Mouse (Mus musculus) brain, embryonic 18.5 days (tissue): Measurements from ENCODE around the gene Pex13.

Source experiments
- DNase-seq: peaks from one replicate; pipeline ENCODE4 v3.0.0-alpha.2; 2012; ENCODE audit warnings: low read depth, low spot score

The Pex13 gene

DNA sequence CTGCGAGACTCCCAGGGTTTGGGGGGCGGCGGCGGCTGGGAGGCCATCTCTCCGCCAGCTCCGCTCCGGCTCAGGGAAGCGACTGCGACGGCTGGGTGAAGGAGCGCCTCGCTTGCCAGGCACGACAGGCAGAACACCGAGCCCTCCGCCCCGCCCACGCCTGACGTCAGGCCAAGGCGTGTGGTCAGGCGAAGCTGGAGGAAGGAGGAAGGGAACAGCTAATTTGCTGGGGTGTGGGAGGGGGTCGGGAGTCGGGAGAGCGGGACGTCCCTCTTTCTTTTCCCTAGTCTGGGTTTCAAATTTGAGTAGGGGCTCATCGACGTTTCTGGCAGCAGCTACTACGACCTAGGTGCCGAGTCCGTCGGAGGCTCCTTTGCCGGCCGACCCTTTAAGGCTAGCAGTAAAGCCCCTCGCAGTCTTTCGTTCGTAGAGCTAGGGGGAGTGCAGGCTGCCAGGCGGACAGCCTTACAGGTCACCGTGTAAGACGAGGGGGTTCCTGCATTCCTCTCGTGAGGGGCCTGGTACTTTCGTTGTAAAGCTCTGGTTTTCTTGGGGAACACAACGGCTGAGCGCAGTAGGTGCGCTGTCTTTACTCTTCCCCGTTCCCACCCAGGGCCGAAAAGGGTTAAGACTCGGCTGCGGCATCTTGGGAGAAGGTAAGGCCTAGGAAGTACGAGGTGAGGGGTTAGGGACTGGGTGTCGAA, at the start of gene Pex13:
Pex13 (minus strand) TSS at position 162 of the 704 bp plus-strand sequence.
- peak; percentile 94 for DNase-seq

DNA sequence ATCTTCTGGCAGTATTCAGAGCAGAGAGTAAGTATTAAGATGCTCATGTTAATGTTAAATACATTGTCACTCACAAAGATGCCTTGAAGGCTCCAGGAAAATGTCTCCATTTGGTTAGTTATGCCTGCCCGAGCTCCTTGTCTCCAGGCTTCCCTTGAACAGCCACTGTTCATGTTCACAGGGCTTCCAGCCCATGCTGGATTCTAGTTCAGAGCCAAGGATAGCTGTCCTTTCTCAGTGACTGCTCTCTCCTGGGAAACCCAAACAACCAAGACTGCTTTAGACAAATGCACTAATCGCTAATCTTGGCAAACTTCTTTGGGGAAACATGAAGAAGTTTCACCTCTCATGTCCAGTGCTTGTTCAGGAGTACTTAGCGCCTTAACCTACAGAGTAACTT, 46.5 kb upstream of the Pex13 start:
- no peak for DNase-seq

DNA sequence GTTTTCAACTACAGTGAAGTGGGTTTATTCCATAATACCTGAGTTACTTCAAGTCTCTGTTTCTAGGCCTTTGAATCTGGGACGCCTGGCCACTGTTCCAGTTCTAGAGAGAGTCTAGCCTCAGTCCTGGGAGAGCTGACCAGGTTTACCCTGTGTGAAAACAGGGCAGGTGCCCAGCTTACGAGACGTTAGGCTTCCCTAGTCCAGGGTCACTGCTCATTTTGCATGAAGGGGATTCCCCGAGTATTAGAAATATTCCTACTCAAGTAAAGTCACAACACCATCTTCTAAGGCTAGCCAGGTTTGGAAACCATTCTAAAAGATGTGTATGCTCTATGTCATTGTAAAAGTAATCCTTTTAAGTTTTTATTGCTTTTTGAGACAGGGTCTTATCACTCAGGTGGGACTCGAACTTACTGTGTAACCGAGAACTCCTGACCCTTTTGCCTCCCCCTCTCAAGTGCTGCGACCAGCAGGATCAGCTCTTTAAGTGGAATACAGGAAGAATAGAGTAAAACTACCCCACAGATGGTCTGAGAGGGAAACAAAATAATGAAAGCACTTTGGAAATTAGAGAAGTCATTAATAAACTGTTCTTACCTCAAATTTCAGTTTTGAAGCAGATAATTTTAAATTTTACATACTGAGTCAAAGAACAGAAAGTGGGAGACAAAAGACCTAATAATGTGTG, 39.0 kb upstream of the Pex13 start:
- no peak for DNase-seq

- no peak for DNase-seq
Observed at GRCm38 (mm10) chr11:23701831-23702230, 36.1 kb upstream of the Pex13 start.

GRCm38 (mm10) chr11:23699414-23700095, 33.8 kb upstream of the Pex13 start:
- no peak for DNase-seq

- no peak for DNase-seq
Observed at GRCm38 (mm10) chr11:23698526-23698925, 32.8 kb upstream of the Pex13 start.

DNA sequence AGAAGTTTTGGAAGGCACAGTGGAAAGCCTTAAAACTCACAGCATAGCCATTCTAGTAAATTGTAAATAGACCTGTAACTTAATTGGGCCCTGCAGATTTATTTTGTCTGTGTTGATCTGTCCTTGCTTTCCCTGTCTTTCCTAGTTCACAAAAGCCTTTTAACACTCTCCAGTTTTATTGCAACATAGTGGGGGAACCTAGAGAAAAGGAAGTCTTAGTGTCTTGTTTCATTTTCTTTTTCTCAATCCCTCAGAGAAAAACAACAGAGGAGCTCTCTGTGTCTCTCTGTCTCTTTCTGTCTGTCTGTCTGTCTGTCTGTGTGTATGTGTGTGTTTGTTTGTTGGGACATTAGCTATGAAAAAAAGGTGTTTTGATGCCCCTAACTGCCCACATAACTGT, 30.1 kb upstream of the Pex13 start:
- no peak for DNase-seq

GRCm38 (mm10) chr11:23693286-23693685, 27.5 kb upstream of the Pex13 start:
- DNase-seq, result no peak

DNA sequence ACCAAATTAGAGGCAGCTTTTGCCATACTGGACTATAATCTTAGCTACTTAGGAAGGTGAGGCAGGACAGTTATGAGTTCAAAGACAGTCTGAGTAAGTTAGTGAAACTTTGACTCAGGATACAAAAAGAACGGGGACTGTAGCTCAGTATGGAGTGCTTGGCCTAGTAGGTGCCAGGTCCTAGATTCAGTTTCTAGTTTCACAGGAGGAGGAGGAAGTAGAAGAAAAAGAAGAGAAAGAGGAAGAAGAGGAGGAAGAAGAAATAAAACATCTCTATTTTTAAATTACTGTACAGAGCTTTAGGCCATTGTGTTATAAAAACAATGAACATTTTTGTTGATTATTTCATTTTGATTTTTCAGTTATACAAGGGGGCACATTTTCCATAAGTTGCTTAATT, 22.3 kb upstream of the Pex13 start:
- DNase-seq, result no peak

DNA sequence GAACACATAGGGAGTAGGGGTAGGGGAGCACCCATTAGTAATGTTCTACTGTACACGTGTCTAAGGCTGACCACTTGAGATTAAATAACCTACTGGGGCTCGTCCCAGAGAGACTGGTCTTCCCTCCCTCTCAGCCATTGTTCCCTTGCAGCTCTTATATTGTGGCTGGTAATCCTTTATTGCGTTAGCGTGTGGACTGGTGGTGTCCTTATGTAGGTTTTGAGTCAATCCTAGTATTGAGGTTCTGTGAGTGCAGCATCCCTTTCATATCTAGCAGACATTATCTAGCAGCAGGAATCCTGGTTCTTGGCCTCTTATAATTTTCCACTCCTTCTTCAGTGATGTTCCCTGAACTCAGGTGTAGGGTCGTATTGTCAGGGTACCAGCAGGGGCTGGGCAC, 20.9 kb upstream of the Pex13 start:
- DNase-seq, result no peak

DNA sequence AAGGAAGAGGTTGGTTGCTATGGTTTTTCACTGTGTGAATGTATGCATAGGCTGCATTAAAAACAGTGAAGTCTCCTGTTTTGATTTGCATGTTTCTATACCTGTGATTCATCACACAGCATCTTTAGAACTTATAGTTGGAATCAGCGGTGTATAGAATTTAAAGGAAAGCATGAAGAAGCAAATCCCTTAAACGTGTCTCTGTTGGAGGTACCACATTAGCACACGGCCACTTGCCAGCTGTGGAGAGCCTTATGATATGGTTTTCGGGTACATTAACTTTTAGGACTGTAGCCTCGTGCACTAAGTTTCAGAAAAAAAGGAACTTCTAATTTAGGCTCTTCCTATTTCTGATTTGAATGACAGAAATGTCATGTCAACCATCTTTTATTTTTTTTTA, 16.8 kb upstream of the Pex13 start:
- DNase-seq, result no peak

GRCm38 (mm10) chr11:23680435-23680950, 14.7 kb upstream of the Pex13 start:
- DNase-seq, result no peak

- peak; percentile 24 for DNase-seq
Observed at GRCm38 (mm10) chr11:23679044-23679642, 13.4 kb upstream of the Pex13 start.

- no peak for DNase-seq
Observed at GRCm38 (mm10) chr11:23676100-23676499, 10.3 kb upstream of the Pex13 start.

- no peak for DNase-seq
Observed at GRCm38 (mm10) chr11:23672256-23672749, 6.5 kb upstream of the Pex13 start.

- DNase-seq, result no peak
Observed at GRCm38 (mm10) chr11:23667128-23667527, 1.4 kb upstream of the Pex13 start.

- DNase-seq, result no peak
Observed at GRCm38 (mm10) chr11:23666526-23666925, 767 bp upstream of the Pex13 start.

- no peak for DNase-seq
Observed at GRCm38 (mm10) chr11:23665311-23665786, 410 bp downstream of the Pex13 start, which contains the start of gene Pus10. Gene Pus10 (plus strand): TSS chr11:23665674.

DNA sequence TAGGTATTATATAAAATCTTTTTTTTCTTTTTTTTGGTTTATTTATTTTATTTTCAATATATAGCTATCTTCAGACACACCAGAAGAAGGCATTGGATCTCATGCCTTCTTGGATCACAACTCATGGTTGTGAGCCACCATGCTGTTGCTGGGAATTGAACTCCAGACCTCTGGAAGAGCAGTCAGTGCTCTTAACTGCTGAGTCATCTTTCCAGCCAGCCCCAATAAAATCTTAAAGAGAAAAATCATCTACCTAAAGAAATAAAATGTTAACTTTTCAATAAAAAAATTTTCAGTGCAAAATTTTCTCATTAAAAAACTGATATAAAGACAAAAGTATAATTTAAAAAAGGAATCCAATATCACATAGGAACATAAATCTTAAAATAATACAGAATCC, 1.5 kb downstream of the Pex13 start:
- no peak for DNase-seq

DNA sequence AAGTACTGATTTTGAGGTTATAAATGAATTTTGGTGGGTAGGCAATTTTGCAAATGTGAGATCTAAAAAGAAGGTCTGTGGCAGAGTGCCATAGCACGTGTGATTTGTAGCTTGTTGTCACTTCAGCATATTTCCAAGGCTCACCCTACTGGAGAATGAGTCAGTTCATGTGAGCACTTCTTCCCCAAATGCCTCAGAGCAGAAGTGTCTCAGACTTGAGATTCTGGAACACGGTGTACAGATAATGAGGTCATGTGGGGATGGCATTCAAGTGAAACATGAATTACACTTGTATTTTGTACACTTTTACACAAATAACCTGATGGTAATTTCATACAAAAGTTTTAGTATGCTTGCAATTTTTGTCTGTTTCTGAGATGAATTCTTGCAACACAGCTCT, 8.0 kb downstream of the Pex13 start:
- DNase-seq, result no peak

DNA sequence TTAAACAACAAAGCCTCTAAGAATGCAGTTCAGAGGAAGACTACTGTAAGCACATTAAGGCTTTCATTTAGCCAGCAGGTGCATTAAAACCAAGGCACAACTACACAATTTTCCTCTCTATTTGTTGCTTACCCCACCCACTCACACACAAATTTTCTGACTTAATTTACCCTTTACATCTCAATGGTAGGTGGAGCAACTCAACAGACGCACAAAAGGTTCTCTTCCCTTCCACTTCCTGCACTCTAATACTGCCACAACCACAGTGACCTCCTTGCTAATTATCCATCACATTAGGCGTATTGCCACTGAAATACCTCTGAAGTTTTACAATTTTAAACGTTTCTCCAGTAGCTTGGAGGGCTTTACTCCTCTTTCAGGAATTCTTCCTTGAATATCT, 12.1 kb downstream of the Pex13 start:
- DNase-seq, result no peak

DNA sequence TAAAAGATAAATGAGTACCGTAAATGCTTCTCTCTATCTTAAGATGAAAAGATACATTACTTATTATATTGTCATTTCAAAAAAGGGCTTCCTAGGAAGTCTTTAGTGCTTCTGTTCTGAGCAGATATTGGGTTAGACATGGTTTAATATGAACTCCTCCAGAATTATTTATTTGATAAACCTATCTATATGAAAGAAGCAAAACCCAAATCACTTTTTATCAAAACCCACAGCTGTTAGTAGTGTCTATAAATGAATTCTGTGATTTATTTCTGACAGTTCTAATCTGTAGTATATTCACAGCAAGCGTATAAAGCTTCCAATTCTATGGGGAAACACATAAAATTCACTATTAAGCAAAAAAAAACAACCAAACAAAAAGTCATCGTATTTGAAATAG, 17.9 kb downstream of the Pex13 start:
- no peak for DNase-seq
